Mouse (Mus musculus) heart, embryonic 12.5 days (tissue): ENCODE data around the gene Rp9. TPM values are rescaled to one million over a fixed set of nuclear protein-coding genes. Genes with fewer than 3 reads are reported as not detected.
"Not testable (repeated sequence)": the region's sequence is repeated elsewhere in the genome, so short reads cannot be mapped to it uniquely, and the experiment has no call there.

Experiments
- ATAC-seq: fragments of 200-750 bp; cut with Nextera tagmentation; 2 replicates; pipeline ENCODE4 v1.8.0; 2017; ENCODE audit warnings: moderate TSS enrichment, moderate library complexity; ENCODE audit not compliant: insufficient number of reproducible peaks, low FRiP score
- H3K27ac ChIP-seq: fragments of 300-500 bp; sonication (generic); 2 replicates; pipeline ENCODE4 v1.5.1; 2016; ENCODE audit warnings: mild to moderate bottlenecking, moderate library complexity; ENCODE audit not compliant: poor library complexity, severe bottlenecking
- H3K27me3 ChIP-seq: fragments of 300-500 bp; sonication (generic); replicated peaks from 2 replicates; pipeline ENCODE4 v1.6.1; 2016; ENCODE audit warnings: mild to moderate bottlenecking, moderate library complexity
- H3K36me3 ChIP-seq: fragments of 300-500 bp; sonication (generic); 2 replicates; pipeline ENCODE4 v1.6.1; 2016; ENCODE audit warnings: mild to moderate bottlenecking, moderate library complexity
- H3K4me1 ChIP-seq: fragments of 300-500 bp; sonication (generic); replicated peaks from 2 replicates; pipeline ENCODE4 v1.6.1; 2016; ENCODE audit warnings: mild to moderate bottlenecking
- H3K4me2 ChIP-seq: fragments of 300-500 bp; sonication (generic); 2 replicates; pipeline ENCODE4 v1.6.1; 2016; ENCODE audit warnings: mild to moderate bottlenecking, moderate library complexity
- H3K4me3 ChIP-seq: fragments of 300-500 bp; sonication (generic); 2 replicates; pipeline ENCODE4 v1.5.1; 2016; ENCODE audit warnings: mild to moderate bottlenecking
- H3K9ac ChIP-seq: fragments of 300-500 bp; sonication (generic); 2 replicates; pipeline ENCODE4 v1.6.1; 2016; ENCODE audit warnings: mild to moderate bottlenecking, moderate library complexity
- H3K9me3 ChIP-seq: fragments of 300-500 bp; sonication (generic); replicated peaks from 2 replicates; pipeline ENCODE4 v1.6.1; 2016; ENCODE audit warnings: mild to moderate bottlenecking, moderate library complexity
- WGBS: fragments of 180-500 bp; shearing (Covaris S2); methylation state at CpG from one replicate; pipeline ENCODE4 v1.1.7; 2016; 5-methylcytosine and 5-hydroxymethylcytosine counted together
- polyA plus RNA-seq: library from polyadenylated mRNA; unstranded; fragments of >200 nt; fragmentation: Nextera tagmentation; extraction: Ambion mirVana; gene quantifications from 2 replicates; pipeline ENCODE4 v1.2.1, GENCODE M21; 2016

Rp9 gene
- polyA plus RNA-seq, 1 experiment from 2014 or later: 48.1 TPM

DNA sequence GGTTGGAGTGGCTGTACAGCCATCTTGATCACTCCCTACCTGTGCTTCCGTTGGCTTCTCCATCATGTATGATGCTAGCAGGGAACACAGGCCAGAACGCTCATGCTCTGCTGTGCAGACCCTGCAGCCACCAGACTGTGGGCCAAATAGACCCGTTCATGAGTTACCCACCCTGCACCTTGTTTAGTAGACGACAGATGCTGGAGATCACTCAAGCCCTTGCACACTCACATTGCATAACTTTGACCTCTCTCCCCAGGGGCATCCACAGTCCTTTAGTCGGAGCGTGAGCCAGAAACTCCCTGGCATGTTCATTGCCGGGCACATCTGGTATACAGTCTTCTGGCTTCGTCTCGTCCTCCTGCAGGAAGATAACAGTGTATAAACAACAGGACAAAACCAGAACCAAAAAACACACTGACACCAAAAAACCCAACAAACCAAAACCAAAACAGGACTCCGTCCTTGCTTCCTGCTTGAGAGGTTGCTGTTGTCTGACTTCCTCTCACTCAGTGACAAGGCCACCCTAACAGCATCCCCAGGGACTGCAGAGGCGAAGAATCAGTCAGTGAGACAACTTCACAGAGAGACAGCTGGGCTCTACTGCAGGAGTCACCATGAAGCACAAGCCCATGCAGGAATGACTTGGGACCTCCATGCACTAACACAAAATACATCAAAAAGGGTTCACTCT is 12.3 kb downstream of the Rp9 start:
- WGBS: 86% methylated on average over 11 of the region's 11 CpGs
- Histone ChIP-seq H3K9ac (no peak overlapping the region), H3K27ac (no peak overlapping the region), H3K4me3 (no peak overlapping the region), H3K27me3 (no peaks in the 10 kb centered on the region), H3K4me2 (no peak overlapping the region), H3K9me3 (no peaks in the 10 kb centered on the region), H3K36me3 (peaks cover 72% of the 10 kb centered on the region), H3K4me1 (no peaks in the 10 kb centered on the region)
- no peak for ATAC-seq

DNA sequence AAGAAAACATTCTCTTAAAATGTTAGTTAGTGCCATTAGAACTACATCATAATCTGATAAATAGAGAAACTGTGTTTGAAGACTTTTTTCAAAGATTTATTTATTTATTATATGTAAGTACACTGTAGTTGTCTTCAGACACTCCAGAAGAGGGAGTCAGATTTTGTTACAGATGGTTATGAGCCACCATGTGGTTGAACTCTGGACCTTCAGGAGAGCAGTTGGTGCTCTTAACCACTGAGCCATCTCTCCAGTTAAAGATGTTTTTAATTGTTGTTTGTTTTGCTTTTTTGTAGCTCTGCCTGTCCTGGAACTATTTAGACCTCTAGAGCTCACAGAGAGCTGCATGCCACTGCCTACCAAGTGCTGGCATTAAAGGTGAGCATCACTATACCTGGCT is 14.5 kb downstream of the Rp9 start:
- Histone ChIP-seq H3K4me1 (no peaks in the 10 kb centered on the region), H3K9ac (no peak overlapping the region), H3K9me3 (no peaks in the 10 kb centered on the region), H3K27ac (no peak overlapping the region), H3K27me3 (no peaks in the 10 kb centered on the region), H3K4me2 (no peak overlapping the region), H3K4me3 (no peak overlapping the region), H3K36me3 (peaks cover 78% of the 10 kb centered on the region)
- no peak for ATAC-seq

DNA sequence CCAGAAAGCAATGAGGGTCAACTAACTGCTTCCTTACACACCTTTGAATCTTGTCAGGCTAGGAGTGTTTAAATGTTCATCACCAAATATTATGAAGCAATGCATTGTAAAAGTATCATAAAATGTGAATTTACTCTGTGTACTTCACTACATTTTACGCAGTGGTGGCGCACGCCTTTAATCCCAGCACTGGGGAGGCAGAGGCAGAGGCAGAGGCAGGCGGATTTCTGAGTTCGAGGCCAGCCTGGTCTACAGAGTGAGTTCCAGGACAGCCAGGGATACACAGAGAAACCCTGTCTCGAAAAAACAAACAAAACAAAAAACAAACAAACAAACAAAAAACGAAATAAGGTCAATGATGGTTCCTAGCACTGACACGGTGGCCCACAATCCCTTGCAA is 15.6 kb downstream of the Rp9 start, which contains the start of gene Gm17545:
TSS of gene Gm17545 (plus strand) at position 301 of the 400 bp plus-strand sequence.
- not testable (repeated sequence) for H3K9ac ChIP-seq, H3K9me3 ChIP-seq, H3K27me3 ChIP-seq, H3K27ac ChIP-seq, H3K4me2 ChIP-seq, H3K4me1 ChIP-seq, ATAC-seq, H3K4me3 ChIP-seq
- 86% methylated on average over 8 of the region's 8 CpGs for WGBS
- peaks cover 85% of the 10 kb centered on the region for H3K36me3 ChIP-seq

GRCm38 (mm10) chr9:22453501-22453924 is 16.0 kb downstream of the Rp9 start:
- Histone ChIP-seq H3K27ac (no peak overlapping the region), H3K9me3 (no peaks in the 10 kb centered on the region), H3K4me2 (no peak overlapping the region), H3K4me1 (no peaks in the 10 kb centered on the region), H3K27me3 (no peaks in the 10 kb centered on the region), H3K9ac (no peak overlapping the region), H3K4me3 (no peak overlapping the region), H3K36me3 (peaks cover 90% of the 10 kb centered on the region)
- ATAC-seq: no peak
- 81% methylated on average over 10 of the region's 10 CpGs for WGBS

GRCm38 (mm10) chr9:22452697-22453096 is 16.8 kb downstream of the Rp9 start:
- peaks cover 95% of the 10 kb centered on the region for H3K36me3 ChIP-seq

DNA sequence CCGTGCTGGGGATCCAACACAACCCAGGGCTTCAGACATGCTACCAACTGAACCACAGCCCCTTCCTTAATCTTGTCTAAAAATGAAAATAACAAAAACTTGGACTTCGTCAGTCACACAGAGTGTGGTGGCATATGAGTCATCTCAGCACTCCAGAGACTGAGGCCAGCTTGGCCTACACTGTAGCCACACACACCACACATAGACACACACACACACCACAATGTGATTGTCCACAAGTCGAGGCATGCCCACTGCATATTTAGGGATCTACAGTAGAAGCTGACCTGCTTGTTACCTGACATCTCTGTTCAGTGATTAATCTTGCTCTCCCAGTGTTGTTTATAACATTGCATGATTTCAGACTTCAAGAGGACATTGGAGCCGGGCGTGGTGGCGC is 20.3 kb downstream of the Rp9 start:
- Histone ChIP-seq H3K36me3 (peaks cover 81% of the 10 kb centered on the region), H3K9ac (no peak overlapping the region), H3K4me2 (no peak overlapping the region), H3K4me1 (no peaks in the 10 kb centered on the region), H3K4me3 (no peak overlapping the region), H3K9me3 (no peaks in the 10 kb centered on the region), H3K27me3 (no peaks in the 10 kb centered on the region), H3K27ac (no peak overlapping the region)
- WGBS: 90% methylated on average over 6 of the region's 6 CpGs
- no peak for ATAC-seq

More at GRCm38 (mm10) chr9:22452697-22453096, 16.8 kb downstream of the Rp9 start:
- ATAC-seq: no peak
- Histone ChIP-seq H3K4me2 (no peak overlapping the region), H3K4me3 (no peak overlapping the region), H3K27ac (no peak overlapping the region), H3K9me3 (no peaks in the 10 kb centered on the region), H3K9ac (no peak overlapping the region), H3K27me3 (no peaks in the 10 kb centered on the region), H3K4me1 (no peaks in the 10 kb centered on the region)
- WGBS: 78% methylated on average over 10 of the region's 10 CpGs

GRCm38 (mm10) chr9:22448420-22448819 is 21.1 kb downstream of the Rp9 start:
- H3K4me1 ChIP-seq: no peaks in the 10 kb centered on the region
- no peaks in the 10 kb centered on the region for H3K27me3 ChIP-seq
- no peak for ATAC-seq
- H3K4me3 ChIP-seq: no peak overlapping the region
- no peak overlapping the region for H3K27ac ChIP-seq
- H3K9ac ChIP-seq: no peak overlapping the region
- H3K4me2 ChIP-seq: no peak overlapping the region
- 84% methylated on average over 13 of the region's 13 CpGs for WGBS
- H3K36me3 ChIP-seq: peaks cover 74% of the 10 kb centered on the region
- H3K9me3 ChIP-seq: no peaks in the 10 kb centered on the region

GRCm38 (mm10) chr9:22447213-22447612 is 22.3 kb downstream of the Rp9 start:
- H3K4me3 ChIP-seq: no peak overlapping the region
- H3K9ac ChIP-seq: no peak overlapping the region
- H3K27ac ChIP-seq: no peak overlapping the region
- H3K4me1 ChIP-seq: no peaks in the 10 kb centered on the region
- peaks cover 62% of the 10 kb centered on the region for H3K36me3 ChIP-seq
- no peak for ATAC-seq
- 87% methylated on average over 5 of the region's 5 CpGs for WGBS
- no peak overlapping the region for H3K4me2 ChIP-seq
- no peaks in the 10 kb centered on the region for H3K27me3 ChIP-seq
- no peaks in the 10 kb centered on the region for H3K9me3 ChIP-seq

DNA sequence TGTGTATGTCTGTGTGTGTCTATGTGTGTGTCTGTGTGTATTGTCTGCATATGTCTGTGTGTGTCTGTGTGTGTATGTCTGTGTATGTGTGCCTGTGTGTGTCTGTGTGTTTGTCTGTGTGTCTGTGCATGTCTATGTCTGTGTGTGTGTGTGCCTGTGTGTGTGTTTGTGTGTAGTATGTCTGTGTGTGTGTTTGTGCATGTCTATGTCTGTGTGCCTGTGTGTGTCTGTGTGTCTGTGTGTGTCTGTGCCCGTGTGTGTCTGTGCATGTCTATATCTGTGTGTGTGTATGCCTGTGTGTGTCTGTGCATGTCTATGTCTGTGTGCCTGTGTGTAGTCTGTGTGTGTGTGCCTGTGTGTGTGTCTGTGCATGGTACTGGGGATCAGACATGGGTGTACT is 24.4 kb downstream of the Rp9 start:
- Histone ChIP-seq H3K4me3 (no peak overlapping the region), H3K27me3 (no peaks in the 10 kb centered on the region), H3K27ac (no peak overlapping the region), H3K4me2 (no peak overlapping the region), H3K9me3 (peaks cover 5% of the 10 kb centered on the region), H3K4me1 (no peaks in the 10 kb centered on the region), H3K9ac (no peak overlapping the region), H3K36me3 (peaks cover 45% of the 10 kb centered on the region)
- no peak for ATAC-seq
- 68% methylated on average over 1 of the region's 1 CpGs for WGBS

DNA sequence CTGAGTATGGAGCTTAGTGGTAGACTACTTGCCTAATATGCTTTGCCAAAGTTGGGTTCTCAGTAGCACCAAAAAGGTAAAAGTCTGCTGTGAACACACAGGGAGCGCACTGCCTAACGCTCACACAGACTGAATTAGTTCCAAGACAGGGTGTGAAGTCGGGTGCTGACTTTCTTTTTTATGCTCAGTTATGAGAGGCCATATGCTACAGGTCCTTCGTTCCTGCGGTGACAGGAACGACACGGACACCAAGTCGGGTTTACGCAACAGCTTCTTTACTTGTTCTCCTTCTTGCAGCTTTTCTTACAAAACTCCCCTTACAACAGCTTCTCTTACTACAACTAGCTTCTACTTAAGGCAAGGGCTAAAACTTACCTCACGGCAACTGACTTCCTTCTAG is 26.4 kb downstream of the Rp9 start:
- Histone ChIP-seq H3K9me3 (peaks cover 5% of the 10 kb centered on the region), H3K36me3 (peaks cover 29% of the 10 kb centered on the region), H3K4me1 (no peaks in the 10 kb centered on the region), H3K9ac (no peak overlapping the region), H3K4me3 (no peak overlapping the region), H3K4me2 (no peak overlapping the region), H3K27ac (no peak overlapping the region), H3K27me3 (no peaks in the 10 kb centered on the region)
- ATAC-seq: no peak
- WGBS: 92% methylated on average over 10 of the region's 10 CpGs

GRCm38 (mm10) chr9:22438826-22439225 is 30.7 kb downstream of the Rp9 start:
- no peak for ATAC-seq
- no peak overlapping the region for H3K4me3 ChIP-seq
- H3K9ac ChIP-seq: no peak overlapping the region
- 51% methylated on average over 1 of the region's 1 CpGs for WGBS
- H3K36me3 ChIP-seq: peaks cover 5% of the 10 kb centered on the region; the same call in 1 of the 2 replicates
- H3K9me3 ChIP-seq: peaks cover 5% of the 10 kb centered on the region
- H3K4me2 ChIP-seq: no peak overlapping the region
- no peaks in the 10 kb centered on the region for H3K27me3 ChIP-seq
- no peaks in the 10 kb centered on the region for H3K4me1 ChIP-seq
- H3K27ac ChIP-seq: no peak overlapping the region

- no peaks in the 10 kb centered on the region for H3K36me3 ChIP-seq
- no peak overlapping the region for H3K27ac ChIP-seq
- no peak overlapping the region for H3K4me2 ChIP-seq
- H3K9me3 ChIP-seq: 0 out of 2 replicates have a peak, but pooled peaks cover 5% of the 10 kb centered on the region
- no peaks in the 10 kb centered on the region for H3K27me3 ChIP-seq
- 72% methylated on average over 2 of the region's 2 CpGs for WGBS
- ATAC-seq: no peak
- H3K4me1 ChIP-seq: peaks cover 5% of the 10 kb centered on the region
- no peak overlapping the region for H3K9ac ChIP-seq
- no peak overlapping the region for H3K4me3 ChIP-seq
Measured at GRCm38 (mm10) chr9:22434101-22434500, 35.4 kb downstream of the Rp9 start.
